Mouse (Mus musculus) Muller cell, postnatal 12 days (primary cell): ENCODE results near the gene Gal3st2c.
"Not testable (repeated sequence)": the region's sequence is repeated elsewhere in the genome, so short reads cannot be mapped to it uniquely, and the experiment has no call there.

Source experiments
- DNase-seq: peaks from one replicate; pipeline ENCODE4 v3.0.0-alpha.2; 2015; ENCODE audit errors: inconsistent ontology term

The Gal3st2c gene

GRCm38 (mm10) chr1:94046544-94046943, 56.2 kb downstream of the Gal3st2c start:
- no peak for DNase-seq

GRCm38 (mm10) chr1:94051104-94051503, 60.8 kb downstream of the Gal3st2c start:
- DNase-seq = no peak

GRCm38 (mm10) chr1:94052373-94052772, 62.1 kb downstream of the Gal3st2c start, which contains the start of gene Pdcd1:
Gene Pdcd1, minus strand, starts transcription at chr1:94052553.
- no peak for DNase-seq

- DNase-seq = no peak
Observed at GRCm38 (mm10) chr1:94053530-94054216, 63.4 kb downstream of the Gal3st2c start.

GRCm38 (mm10) chr1:94054481-94054880, 64.2 kb downstream of the Gal3st2c start:
- DNase-seq = no peak

- DNase-seq = no peak
Observed at GRCm38 (mm10) chr1:94055966-94056365, 65.7 kb downstream of the Gal3st2c start.

GRCm38 (mm10) chr1:94057401-94057800, 67.1 kb downstream of the Gal3st2c start:
- DNase-seq = no peak

GRCm38 (mm10) chr1:94058281-94058680, 68.0 kb downstream of the Gal3st2c start:
- DNase-seq = not testable (repeated sequence)
